Mouse (Mus musculus): ENCODE measurements at regions not wholly inside any gene's neighbourhood (a gene's known extent, or its start where the extent isn't known, plus 50 kb on each side); places are given as distances from the start of the nearest gene placed in this dataset.

DNA sequence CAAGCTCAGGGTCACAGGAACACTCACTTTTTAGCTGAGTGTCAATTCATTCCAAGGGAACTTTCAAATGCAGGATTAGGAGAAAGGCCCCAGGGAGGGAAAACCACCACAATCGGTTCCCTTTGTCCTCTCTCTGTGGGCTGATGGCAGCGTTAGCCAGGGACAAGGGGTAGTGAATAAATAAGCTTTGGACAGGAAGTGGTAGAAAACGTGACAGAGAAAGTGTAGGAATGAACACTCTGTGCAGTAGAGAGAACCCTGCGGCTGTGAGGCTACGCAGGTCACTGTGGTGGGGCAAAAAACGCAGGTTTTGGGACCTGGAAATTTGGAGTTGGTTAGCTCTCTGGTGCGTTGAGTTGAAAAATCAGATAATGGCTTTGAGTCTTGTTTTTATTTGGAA, 164.1 kb downstream of the Tex36 start:
- Histone ChIP-seq H3K4me2 (ENCODE audit: low read depth) (no peak overlapping the region), H3K4me3 (no peak overlapping the region), H3K27me3 (ENCODE audit: control insufficient read depth, insufficient read depth, insufficient read length) (no peaks in the 10 kb centered on the region), H3K36me3 (ENCODE audit: control insufficient read depth, insufficient read depth) (no peaks in the 10 kb centered on the region), H3K79me2 (ENCODE audit: control insufficient read depth, insufficient read depth) (no peaks in the 10 kb centered on the region), H3ac (ENCODE audit: control insufficient read depth, insufficient read length) (no peak overlapping the region)
- TF ChIP-seq POLR2A (IDR thresholded peaks at IDR 0.05; ENCODE audit: insufficient read length, low read depth) (no peak), CEBPB (IDR thresholded peaks at IDR 0.05; ENCODE audit: insufficient read depth, poor library complexity, severe bottlenecking) (no peak), POLR2AphosphoS2 (IDR thresholded peaks at IDR 0.05; ENCODE audit: insufficient read length, low read depth) (no peak), MYOD1 (IDR thresholded peaks at IDR 0.05; ENCODE audit: control insufficient read depth in 1 of 3, insufficient read length in 2 of 3, low read depth in 2 of 3) (no peak), SRF (IDR thresholded peaks at IDR 0.05; ENCODE audit: control insufficient read depth, insufficient read length, low read depth) (no peak), TCF12 (IDR thresholded peaks at IDR 0.05; ENCODE audit: insufficient read depth, poor library complexity, severe bottlenecking) (no peak), USF1 (IDR thresholded peaks at IDR 0.05; ENCODE audit: low read depth) (no peak), MYOG (IDR thresholded peaks at IDR 0.05; ENCODE audit: control insufficient read depth in 1 of 3, insufficient read depth in 1 of 3, insufficient read length in 2 of 3, low read depth in 2 of 3) (no peak), MAX (IDR thresholded peaks at IDR 0.05; ENCODE audit: low read depth) (no peak), E2F4 (IDR thresholded peaks at IDR 0.05; ENCODE audit: insufficient read depth) (no peak), REST (IDR thresholded peaks at IDR 0.05; ENCODE audit: insufficient read depth, insufficient read length) (no peak), TCF3 (IDR thresholded peaks at IDR 0.05; ENCODE audit: insufficient read length, low read depth) (no peak)

DNA sequence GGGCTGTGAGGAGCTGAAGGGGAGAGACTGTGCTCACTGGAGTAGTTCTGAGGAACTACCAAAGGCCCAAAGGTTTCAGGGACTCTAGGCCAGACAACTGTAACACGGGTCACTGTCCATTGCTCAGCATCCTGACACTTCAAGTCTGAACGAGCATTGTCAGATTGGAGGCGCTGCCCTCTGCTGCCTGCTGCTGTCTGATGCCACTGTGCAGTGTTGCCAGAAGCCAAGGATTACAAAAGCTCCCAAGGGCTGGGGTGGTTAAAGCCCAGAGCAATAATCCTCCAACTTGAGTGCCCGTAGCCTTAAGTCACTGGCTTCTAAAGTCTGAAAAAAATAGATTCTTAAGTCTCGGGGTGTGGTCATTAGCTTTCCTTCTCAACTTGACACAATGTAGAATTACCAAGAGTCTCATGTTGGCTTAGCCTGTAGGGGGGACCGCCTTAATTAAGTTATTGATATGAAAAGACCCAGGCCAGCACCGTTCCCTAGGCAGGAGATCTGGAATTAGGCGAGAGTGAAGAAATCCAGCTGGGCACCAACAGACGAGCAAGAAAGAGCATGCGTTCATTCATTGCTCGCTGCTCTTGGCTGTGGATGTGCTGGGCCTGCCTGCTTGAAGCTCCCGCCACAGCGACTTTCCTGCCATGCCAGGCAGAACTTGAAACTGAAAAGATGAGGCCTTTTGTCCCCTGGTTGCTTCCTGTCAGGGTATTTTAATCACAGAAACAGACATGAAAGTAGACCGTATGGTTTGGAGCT, 166.2 kb downstream of the Tex36 start:
- no peak overlapping the region for H3K4me2 ChIP-seq (ENCODE audit: low read depth)
- no peaks in the 10 kb centered on the region for H3K79me2 ChIP-seq (ENCODE audit: control insufficient read depth, insufficient read depth)
- H3K4me3 ChIP-seq, result no peak overlapping the region
- no peak for TF ChIP-seq CEBPB (IDR thresholded peaks at IDR 0.05; ENCODE audit: insufficient read depth, poor library complexity, severe bottlenecking)
- no peak for TF ChIP-seq POLR2A (IDR thresholded peaks at IDR 0.05; ENCODE audit: insufficient read length, low read depth)
- TF ChIP-seq E2F4 (IDR thresholded peaks at IDR 0.05; ENCODE audit: insufficient read depth), result no peak
- no peak for TF ChIP-seq MAX (IDR thresholded peaks at IDR 0.05; ENCODE audit: low read depth)
- no peak for TF ChIP-seq USF1 (IDR thresholded peaks at IDR 0.05; ENCODE audit: low read depth)
- no peak for TF ChIP-seq TCF3 (IDR thresholded peaks at IDR 0.05; ENCODE audit: insufficient read length, low read depth)
- TF ChIP-seq TCF12 (IDR thresholded peaks at IDR 0.05; ENCODE audit: insufficient read depth, poor library complexity, severe bottlenecking), result no peak
- TF ChIP-seq REST (IDR thresholded peaks at IDR 0.05; ENCODE audit: insufficient read depth, insufficient read length), result no peak
- TF ChIP-seq MYOD1 (IDR thresholded peaks at IDR 0.05; ENCODE audit: control insufficient read depth in 1 of 3, insufficient read length in 2 of 3, low read depth in 2 of 3), result no peak
- TF ChIP-seq SRF (IDR thresholded peaks at IDR 0.05; ENCODE audit: control insufficient read depth, insufficient read length, low read depth), result no peak
- TF ChIP-seq MYOG (IDR thresholded peaks at IDR 0.05; ENCODE audit: control insufficient read depth in 1 of 3, insufficient read depth in 1 of 3, insufficient read length in 2 of 3, low read depth in 2 of 3), result no peak
- no peak for TF ChIP-seq POLR2AphosphoS2 (IDR thresholded peaks at IDR 0.05; ENCODE audit: insufficient read length, low read depth)
- H3K27me3 ChIP-seq (ENCODE audit: control insufficient read depth, insufficient read depth, insufficient read length), result no peaks in the 10 kb centered on the region
- no peak overlapping the region for H3ac ChIP-seq (ENCODE audit: control insufficient read depth, insufficient read length)
- H3K36me3 ChIP-seq (ENCODE audit: control insufficient read depth, insufficient read depth), result no peaks in the 10 kb centered on the region

DNA sequence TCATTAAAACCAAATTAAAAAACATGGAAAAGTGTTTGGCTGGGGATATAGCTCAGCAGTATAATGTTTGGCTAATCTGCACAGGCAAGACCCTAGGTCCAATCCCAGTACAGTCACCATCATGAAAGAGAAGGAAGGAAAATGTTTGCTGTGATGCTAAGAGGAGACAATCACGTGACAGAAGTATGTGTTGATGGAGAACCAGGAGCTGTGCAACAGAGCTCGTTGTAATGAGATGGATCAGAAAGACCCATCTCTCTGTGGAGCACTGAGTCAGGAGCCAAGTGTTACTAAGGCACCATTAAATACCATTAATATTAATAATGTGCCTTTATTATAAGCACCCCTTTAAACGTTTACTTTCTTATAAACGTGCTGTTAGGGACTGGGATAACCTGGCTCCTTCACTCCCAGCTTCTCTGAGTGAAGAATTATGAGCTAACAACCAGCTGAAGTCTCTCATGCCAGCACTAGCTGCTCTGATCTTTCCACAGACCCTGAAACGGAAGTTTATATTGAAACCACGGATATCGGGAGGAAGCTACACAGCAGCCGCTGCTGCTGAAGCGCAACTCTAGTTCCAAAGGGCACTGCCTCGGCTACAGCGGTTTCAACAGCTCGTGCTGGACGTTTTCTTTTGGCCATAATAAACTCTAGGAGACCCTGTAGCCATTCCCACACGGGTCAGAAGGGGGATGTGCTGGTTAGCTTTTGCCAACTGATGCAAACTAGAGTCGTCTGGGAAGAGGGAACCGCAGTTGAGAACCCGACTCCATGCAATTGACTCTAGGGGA, 167.7 kb downstream of the Tex36 start:
- no peaks in the 10 kb centered on the region for H3K79me2 ChIP-seq (ENCODE audit: control insufficient read depth, insufficient read depth)
- TF ChIP-seq TCF12 (IDR thresholded peaks at IDR 0.05; ENCODE audit: insufficient read depth, poor library complexity, severe bottlenecking) (no peak), E2F4 (IDR thresholded peaks at IDR 0.05; ENCODE audit: insufficient read depth) (no peak), MYOD1 (IDR thresholded peaks at IDR 0.05; ENCODE audit: control insufficient read depth in 1 of 3, insufficient read length in 2 of 3, low read depth in 2 of 3) (no peak), TCF3 (IDR thresholded peaks at IDR 0.05; ENCODE audit: insufficient read length, low read depth) (no peak), MAX (IDR thresholded peaks at IDR 0.05; ENCODE audit: low read depth) (no peak), CEBPB (IDR thresholded peaks at IDR 0.05; ENCODE audit: insufficient read depth, poor library complexity, severe bottlenecking) (no peak), SRF (IDR thresholded peaks at IDR 0.05; ENCODE audit: control insufficient read depth, insufficient read length, low read depth) (no peak), POLR2AphosphoS2 (IDR thresholded peaks at IDR 0.05; ENCODE audit: insufficient read length, low read depth) (no peak), REST (IDR thresholded peaks at IDR 0.05; ENCODE audit: insufficient read depth, insufficient read length) (no peak), POLR2A (IDR thresholded peaks at IDR 0.05; ENCODE audit: insufficient read length, low read depth) (no peak), MYOG (IDR thresholded peaks at IDR 0.05; ENCODE audit: control insufficient read depth in 1 of 3, insufficient read depth in 1 of 3, insufficient read length in 2 of 3, low read depth in 2 of 3) (no peak), USF1 (IDR thresholded peaks at IDR 0.05; ENCODE audit: low read depth) (no peak)

DNA sequence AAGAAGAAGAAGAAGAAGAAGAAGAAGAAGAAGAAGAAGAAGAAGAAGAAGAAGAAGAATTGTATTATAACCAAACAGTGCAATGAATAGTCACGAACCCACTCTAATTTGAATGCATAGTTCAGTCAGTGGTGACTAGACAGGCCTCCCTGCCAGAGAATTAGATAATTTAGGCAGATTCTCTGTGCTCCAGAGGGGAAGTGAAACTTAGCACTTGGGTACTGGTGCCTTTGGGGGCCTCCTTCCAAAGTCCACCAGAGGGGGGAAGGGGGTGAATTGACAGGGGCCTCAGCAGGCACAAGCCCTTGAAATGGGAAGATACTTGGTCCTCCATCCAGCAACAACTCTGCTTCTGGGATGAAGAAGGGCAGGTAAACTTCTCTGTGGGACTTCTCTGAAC, 169.6 kb downstream of the Tex36 start:
- H3ac ChIP-seq (ENCODE audit: control insufficient read depth, insufficient read length), result no peak overlapping the region
- TF ChIP-seq E2F4 (IDR thresholded peaks at IDR 0.05; ENCODE audit: insufficient read depth) (no peak), TCF3 (IDR thresholded peaks at IDR 0.05; ENCODE audit: insufficient read length, low read depth) (no peak), MYOG (IDR thresholded peaks at IDR 0.05; ENCODE audit: control insufficient read depth in 1 of 3, insufficient read depth in 1 of 3, insufficient read length in 2 of 3, low read depth in 2 of 3) (no peak), CEBPB (IDR thresholded peaks at IDR 0.05; ENCODE audit: insufficient read depth, poor library complexity, severe bottlenecking) (no peak), SRF (IDR thresholded peaks at IDR 0.05; ENCODE audit: control insufficient read depth, insufficient read length, low read depth) (no peak)

More for the DNA sequence above, 167.7 kb downstream of the Tex36 start:
- no peaks in the 10 kb centered on the region for H3K27me3 ChIP-seq (ENCODE audit: control insufficient read depth, insufficient read depth, insufficient read length)
- H3K4me3 ChIP-seq, result no peak overlapping the region
- no peak overlapping the region for H3K4me2 ChIP-seq (ENCODE audit: low read depth)
- H3ac ChIP-seq (ENCODE audit: control insufficient read depth, insufficient read length), result no peak overlapping the region
- H3K36me3 ChIP-seq (ENCODE audit: control insufficient read depth, insufficient read depth), result no peaks in the 10 kb centered on the region

More for the DNA sequence above, 169.6 kb downstream of the Tex36 start:
- Histone ChIP-seq H3K4me2 (ENCODE audit: low read depth) (no peak overlapping the region), H3K36me3 (ENCODE audit: control insufficient read depth, insufficient read depth) (no peaks in the 10 kb centered on the region), H3K4me3 (no peak overlapping the region), H3K79me2 (ENCODE audit: control insufficient read depth, insufficient read depth) (no peaks in the 10 kb centered on the region), H3K27me3 (ENCODE audit: control insufficient read depth, insufficient read depth, insufficient read length) (no peaks in the 10 kb centered on the region)
